Mouse (Mus musculus) ES-E14 (cell line): ENCODE data around the gene Add2. TPM values are rescaled to one million over a fixed set of nuclear protein-coding genes. Genes with fewer than 3 reads are reported as not detected.

ENCODE experiments used
- DNase-seq: peaks from one replicate; pipeline ENCODE4 v3.0.0-alpha.2; 2013; ENCODE audit warnings: low read depth, low spot score
- H3K27ac ChIP-seq: 2 replicates; pipeline ENCODE4 v1.5.1; 2012; ENCODE audit warnings: low read depth, mild to moderate bottlenecking, low read length, moderate library complexity, mixed read lengths; ENCODE audit not compliant: poor library complexity, insufficient read depth, severe bottlenecking
- H3K36me3 ChIP-seq: 2 replicates; pipeline ENCODE4 v1.6.1; 2012; ENCODE audit warnings: mild to moderate bottlenecking, low read length, moderate library complexity, mixed read lengths; ENCODE audit not compliant: control insufficient read depth, poor library complexity, insufficient read depth, severe bottlenecking
- H3K4me1 ChIP-seq, 2 experiments: fragments of 150-350 bp in 1 of 2; sonication (generic) in 1 of 2; 2 replicates each; pipeline ENCODE4 v1.6.1; 2012; ENCODE audit warnings: low read length in 2 of 2, mild to moderate bottlenecking in 1 of 2, mixed read lengths in 1 of 2; ENCODE audit not compliant: control insufficient read depth in 2 of 2, insufficient read depth in 2 of 2, poor library complexity in 1 of 2
- H3K4me3 ChIP-seq, 2 experiments: fragments of 150-350 bp in 1 of 2; sonication (generic) in 1 of 2; 2 replicates each; pipeline ENCODE4 v1.5.1; 2012; ENCODE audit warnings: low read length in 2 of 2, low read depth in 1 of 2, mild to moderate bottlenecking in 1 of 2, mixed read lengths in 1 of 2; ENCODE audit not compliant: insufficient read depth in 1 of 2, poor library complexity in 1 of 2, severe bottlenecking in 1 of 2
- H3K9ac ChIP-seq: 2 replicates; pipeline ENCODE4 v1.6.1; 2012; ENCODE audit warnings: low read depth, mild to moderate bottlenecking, low read length, mixed read lengths; ENCODE audit not compliant: poor library complexity, insufficient read depth, severe bottlenecking
- H3K9me3 ChIP-seq: fragments of 150-350 bp; sonication (generic); 2 replicates; pipeline ENCODE4 v1.6.1; 2012; ENCODE audit warnings: low read depth, mild to moderate bottlenecking, low read length; ENCODE audit not compliant: control insufficient read depth, insufficient read depth
- CHD2 ChIP-seq: IDR thresholded peaks from 2 replicates; pipeline ENCODE4 v1.6.1; 2014; ENCODE audit warnings: mild to moderate bottlenecking, low read depth, low read length, inconsistent platforms
- HCFC1 ChIP-seq: IDR thresholded peaks from 2 replicates; pipeline ENCODE4 v1.6.1; 2012; ENCODE audit warnings: low read length, inconsistent platforms, borderline replicate concordance; ENCODE audit not compliant: insufficient read depth
- MAFK ChIP-seq: IDR thresholded peaks from 2 replicates; pipeline ENCODE4 v1.6.1; 2014; ENCODE audit warnings: mild to moderate bottlenecking, low read depth, low read length, inconsistent platforms; ENCODE audit not compliant: insufficient read depth
- ZC3H11A ChIP-seq: IDR thresholded peaks from 2 replicates; pipeline ENCODE4 v1.6.1; 2012; ENCODE audit warnings: low read depth, mild to moderate bottlenecking, inconsistent platforms, low read length, borderline replicate concordance
- ZNF384 ChIP-seq: IDR thresholded peaks from 2 replicates; pipeline ENCODE4 v1.6.1; 2012; ENCODE audit warnings: low read depth, low read length, inconsistent platforms
- in situ Hi-C, 2 experiments: fragments of 600-800 bp; cut with MboI; formaldehyde crosslinking; loops; one replicate each; pipeline ENCODE4 v1.15.1; 2025; ENCODE audit warnings: low sequenced_read_pairs in 2 of 2, inconsistent platforms in 1 of 2; ENCODE audit not compliant: unreplicated experiment in 2 of 2
- total RNA-seq: library from RNA; depleted of rRNA; stranded (reverse); fragments of 300-350 nt; gene quantifications from 2 replicates; pipeline ENCODE4 v1.2.3, GENCODE M21; 2012

Gene Add2
- total RNA-seq, 1 experiment: 2.5 TPM

- TF ChIP-seq ZNF384: no peak
- TF ChIP-seq ZC3H11A: 0 out of 2 replicates have a peak, but pooled peaks have one; percentile 2
- no peak for DNase-seq
- Histone ChIP-seq H3K9me3 (no peaks in the 10 kb centered on the region), H3K4me3 (no peak overlapping the region), H3K4me1 (no peaks in the 10 kb centered on the region), H3K9ac (no peak overlapping the region), H3K36me3 (no peaks in the 10 kb centered on the region), H3K27ac (no peak overlapping the region)
- in situ Hi-C loops: loop anchor here in 1 of 2 experiments (25.0 kb wide), 1 partner anchor 226 kb away; the partner anchor contains the start of genes Fam136a and Snrpg
These were observed 107.7 kb downstream of the Add2 start for GRCm38 (mm10) chr6:86136206-86136605.

- H3K9me3 ChIP-seq: no peaks in the 10 kb centered on the region
These were observed 112.8 kb downstream of the Add2 start for GRCm38 (mm10) chr6:86141284-86141683.

DNA sequence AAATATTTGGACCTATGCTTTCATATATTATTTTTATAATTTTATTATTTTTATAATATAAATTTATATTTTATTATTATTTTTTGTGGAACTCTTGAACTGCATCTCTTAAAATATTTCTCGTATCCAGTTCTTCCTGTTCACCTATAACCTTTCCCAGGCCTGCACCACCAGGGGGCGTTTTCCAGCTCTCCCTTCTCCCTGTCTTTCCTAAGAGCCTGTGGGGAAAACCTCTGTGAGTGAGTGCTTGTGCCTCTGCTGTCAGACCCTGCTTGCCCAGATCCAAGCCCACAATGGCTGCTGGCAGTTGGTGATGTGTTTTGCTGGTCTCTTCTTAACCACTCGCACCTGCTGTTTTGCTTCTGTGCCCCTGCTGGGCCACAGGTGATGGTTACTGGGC, 113.3 kb downstream of the Add2 start:
- H3K9ac ChIP-seq: no peak overlapping the region
- H3K9me3 ChIP-seq: no peaks in the 10 kb centered on the region
- peak; percentile 76 for DNase-seq
- no peaks in the 10 kb centered on the region for H3K36me3 ChIP-seq
- in situ Hi-C loops: loop anchor here in 1 of 2 experiments (25.0 kb wide), 1 partner anchor 220 kb away; the partner anchor contains the start of genes Fam136a and Snrpg
- no peaks in the 10 kb centered on the region for H3K4me1 ChIP-seq
- no peak overlapping the region for H3K4me3 ChIP-seq
- TF ChIP-seq ZC3H11A: 0 out of 2 replicates have a peak, but pooled peaks have one; percentile 9
- TF ChIP-seq MAFK: no peak
- no peak overlapping the region for H3K27ac ChIP-seq

More at GRCm38 (mm10) chr6:86141284-86141683, 112.8 kb downstream of the Add2 start:
- DNase-seq: no peak
- H3K27ac ChIP-seq: no peak overlapping the region
- in situ Hi-C loops: loop anchor here in 1 of 2 experiments (25.0 kb wide), 1 partner anchor 221 kb away; the partner anchor contains the start of genes Fam136a and Snrpg
- H3K4me3 ChIP-seq: no peak overlapping the region
- no peaks in the 10 kb centered on the region for H3K36me3 ChIP-seq
- no peak for TF ChIP-seq ZC3H11A
- TF ChIP-seq MAFK: no peak
- TF ChIP-seq HCFC1: no peak
- no peak for TF ChIP-seq CHD2
- H3K9ac ChIP-seq: no peak overlapping the region
- H3K4me1 ChIP-seq: no peaks in the 10 kb centered on the region

GRCm38 (mm10) chr6:86144986-86145385, 116.5 kb downstream of the Add2 start:
- Histone ChIP-seq H3K36me3 (no peaks in the 10 kb centered on the region), H3K9me3 (no peaks in the 10 kb centered on the region), H3K4me3 (no peak overlapping the region), H3K9ac (no peak overlapping the region), H3K4me1 (no peaks in the 10 kb centered on the region), H3K27ac (no peak overlapping the region)
- in situ Hi-C loops: loop anchor here in 1 of 2 experiments (25.0 kb wide), 1 partner anchor 217 kb away; the partner anchor contains the start of genes Fam136a and Snrpg
- no peak for TF ChIP-seq HCFC1
- no peak for TF ChIP-seq ZNF384
- no peak for TF ChIP-seq MAFK
- no peak for TF ChIP-seq CHD2
- no peak for TF ChIP-seq ZC3H11A
- no peak for DNase-seq

DNA sequence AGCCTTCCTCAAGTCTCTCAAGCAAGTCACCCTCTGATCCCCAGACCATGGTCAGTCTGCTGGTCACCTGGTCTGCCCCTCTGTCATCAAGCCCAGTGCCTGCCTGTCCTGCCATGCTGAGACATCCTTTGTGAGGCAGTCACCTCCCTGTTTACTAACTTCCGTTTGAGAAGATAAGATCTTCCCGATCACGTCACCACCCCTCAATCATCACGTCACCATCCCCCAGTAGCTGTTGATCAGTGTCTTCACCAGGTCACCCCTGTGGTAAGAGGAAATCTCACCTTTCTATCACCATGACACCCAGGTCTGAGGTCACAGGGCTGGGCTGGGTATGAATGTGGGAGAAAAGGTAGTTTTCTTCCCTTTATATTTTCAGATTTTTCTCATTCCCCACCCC, 120.0 kb downstream of the Add2 start:
- H3K9me3 ChIP-seq: no peaks in the 10 kb centered on the region
- TF ChIP-seq ZC3H11A: no peak
- TF ChIP-seq CHD2: no peak
- TF ChIP-seq HCFC1: no peak
- TF ChIP-seq ZNF384: no peak
- TF ChIP-seq MAFK: no peak
- H3K27ac ChIP-seq: no peak overlapping the region
- H3K4me3 ChIP-seq: no peak overlapping the region
- H3K9ac ChIP-seq: no peak overlapping the region
- H3K4me1 ChIP-seq: no peaks in the 10 kb centered on the region
- in situ Hi-C loops: loop anchor here in 1 of 2 experiments (25.0 kb wide), 1 partner anchor 214 kb away; the partner anchor contains the start of genes Fam136a and Snrpg
- no peaks in the 10 kb centered on the region for H3K36me3 ChIP-seq
- DNase-seq: no peak
